Mouse (Mus musculus) frontal cortex, postnatal 14 days (tissue): ENCODE measurements at regions not wholly inside any gene's neighbourhood (a gene's known extent, or its start where the extent isn't known, plus 50 kb on each side); places are given as distances from the start of the nearest gene placed in this dataset.

Experiments used
- DNase-seq, 2 experiments: peaks; one replicate each; pipeline ENCODE4 v3.0.0; 2022; ENCODE audit warnings: low spot score in 2 of 2

DNA sequence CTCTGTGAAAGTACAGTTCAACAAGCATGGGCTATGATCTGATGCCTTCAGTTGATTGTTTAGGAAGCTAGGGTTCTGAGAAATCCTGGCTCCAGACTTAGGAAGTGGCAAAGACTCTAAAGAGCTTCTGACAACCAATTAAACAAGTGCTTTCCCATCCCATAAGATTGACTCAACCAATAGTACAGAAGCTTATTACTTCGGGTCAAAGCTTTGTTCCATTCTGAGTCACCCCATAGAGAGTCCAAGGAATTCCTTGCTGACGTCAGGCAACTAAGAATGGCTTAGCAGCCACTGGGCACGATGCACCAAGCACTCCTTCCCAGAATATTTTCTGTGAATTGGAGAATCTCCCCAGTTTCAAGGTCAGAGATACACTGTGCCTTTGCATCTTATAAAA, 59.0 kb upstream of the Ntm start:
- DNase-seq = no peak

DNA sequence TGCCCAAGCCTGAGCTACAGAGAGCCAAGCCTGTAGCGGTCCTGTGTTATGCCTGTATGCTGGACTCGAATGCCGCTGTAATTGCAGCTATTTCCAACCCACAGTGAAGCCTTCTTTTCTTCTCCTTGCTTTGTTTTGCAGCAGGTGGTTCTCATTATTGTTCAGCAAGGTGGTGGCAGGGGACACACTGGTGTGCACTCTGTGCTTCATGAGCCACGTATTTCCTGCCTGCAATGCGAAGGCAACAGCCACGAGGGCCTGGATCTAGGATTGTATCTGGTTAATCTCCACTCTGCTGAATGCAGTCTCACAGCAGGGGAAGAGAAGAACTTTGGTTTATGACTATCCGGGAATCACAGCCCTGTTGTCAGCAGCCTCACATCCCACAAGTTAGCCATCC, 62.3 kb upstream of the Ntm start:
- DNase-seq = no peak

DNA sequence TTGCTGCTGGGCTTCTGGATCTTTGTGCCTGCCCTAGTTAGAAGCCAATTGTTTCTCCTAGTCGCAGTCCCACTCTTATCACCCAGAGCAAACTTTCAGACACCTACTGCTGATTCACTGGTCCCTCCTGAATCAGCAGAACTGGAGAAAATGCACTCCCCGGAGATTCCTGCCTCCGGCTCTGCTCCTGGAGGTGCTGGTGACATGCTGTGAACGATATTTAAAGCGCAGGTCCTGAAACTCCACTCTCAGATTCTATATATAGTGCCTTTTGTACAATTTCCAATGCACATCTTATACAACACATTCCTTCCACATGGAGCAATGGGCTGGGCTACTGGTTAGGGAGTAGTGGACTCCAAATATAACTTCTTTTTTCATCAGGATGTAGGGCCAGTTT, 64.0 kb upstream of the Ntm start:
- DNase-seq = no peak

DNA sequence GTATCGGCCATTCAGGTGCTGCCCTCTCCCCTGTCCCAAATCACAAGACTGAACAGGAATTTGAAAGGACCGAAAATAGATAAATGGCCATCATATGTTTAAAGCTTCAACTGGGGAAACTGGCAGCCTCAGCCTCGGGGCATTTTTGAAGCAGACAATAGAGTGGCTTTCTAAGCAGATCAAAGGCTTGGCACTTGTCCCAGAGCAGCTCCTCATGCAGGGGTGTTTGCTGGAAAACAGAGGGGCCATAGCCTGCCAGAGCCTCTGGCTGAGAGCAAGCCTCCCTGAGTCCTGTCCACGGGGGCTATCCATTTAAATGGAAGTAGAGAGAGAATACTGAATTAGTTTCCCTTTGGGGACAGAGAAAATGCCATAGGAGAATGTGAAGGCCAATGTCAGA, 77.5 kb upstream of the Ntm start:
- no peak for DNase-seq

DNA sequence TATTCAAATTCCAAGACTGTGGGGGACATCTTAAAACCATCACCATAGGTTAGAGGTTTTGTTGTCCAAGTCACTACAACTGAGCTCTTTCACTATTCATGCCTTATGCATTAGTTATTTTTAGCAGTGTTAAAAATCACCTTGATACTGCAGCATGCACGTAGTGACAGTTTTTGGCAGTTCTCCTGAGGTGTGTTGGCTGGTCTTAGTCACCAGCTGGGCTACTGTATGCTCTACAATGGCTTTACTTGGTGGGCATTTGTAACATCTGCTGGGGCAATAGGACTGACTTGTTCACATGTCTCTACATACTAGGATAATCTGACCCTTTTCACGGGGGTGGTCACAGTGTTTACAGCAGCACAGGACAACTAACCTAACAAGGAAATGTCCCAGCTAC, 101.6 kb upstream of the Ntm start:
- no peak for DNase-seq

DNA sequence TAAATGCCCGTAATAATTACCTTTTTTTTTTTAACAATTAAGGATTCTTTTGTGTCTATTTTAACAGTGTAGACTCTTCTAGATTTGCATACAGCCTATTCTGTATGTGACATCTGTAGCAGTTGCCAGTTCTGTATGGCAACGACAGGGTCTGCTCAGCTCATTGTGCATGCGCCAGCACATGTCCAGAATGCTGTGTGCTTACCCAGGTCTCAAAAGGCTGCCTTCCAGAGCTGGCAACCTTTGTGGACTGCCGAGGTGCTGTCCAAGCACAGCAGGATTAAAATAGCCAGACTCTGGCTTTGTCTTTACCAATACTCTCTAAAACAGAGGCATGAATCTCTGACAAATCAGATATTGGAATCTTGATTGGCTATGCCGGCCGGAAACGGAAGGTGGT, 105.0 kb upstream of the Ntm start:
- no peak for DNase-seq

DNA sequence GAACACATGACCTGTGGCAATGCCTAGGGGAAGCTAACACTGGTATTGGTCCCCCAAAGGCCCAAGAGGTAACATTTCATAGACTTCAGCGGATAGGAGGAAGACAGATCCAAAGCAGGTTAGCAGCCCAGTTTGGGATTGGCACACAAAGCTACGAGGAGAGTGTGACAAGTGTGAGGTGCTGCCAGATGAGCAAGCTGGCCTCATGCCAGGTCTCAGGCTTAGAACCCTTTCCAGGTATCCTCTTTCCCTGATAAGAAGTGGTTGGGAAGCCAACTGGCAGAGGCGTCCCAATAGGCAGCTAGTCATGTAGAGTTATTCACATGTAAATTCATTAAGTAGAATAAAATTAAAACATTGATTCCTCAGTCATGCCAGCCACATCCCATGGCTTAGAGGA, 112.3 kb upstream of the Ntm start:
- DNase-seq = no peak

DNA sequence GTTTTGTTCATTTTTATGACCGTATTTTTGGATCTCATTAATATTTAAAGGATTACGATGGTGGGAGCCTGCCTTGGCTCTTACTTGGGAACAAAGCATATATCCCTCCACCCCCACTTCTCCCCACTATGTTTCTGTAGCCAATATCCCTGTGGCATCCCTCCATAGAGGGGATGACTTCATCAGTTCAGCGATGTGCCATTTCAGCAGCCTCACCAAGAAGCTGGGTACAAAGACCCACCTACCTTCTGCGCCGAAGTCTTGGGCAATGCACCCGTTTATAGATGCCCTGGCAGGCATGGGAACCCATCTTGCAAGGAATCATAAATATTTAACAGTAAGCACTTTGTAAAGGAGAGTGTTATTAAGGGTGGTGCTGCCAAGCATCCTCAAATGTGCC, 113.1 kb upstream of the Ntm start:
- DNase-seq = peak in 1 of 2 experiments; percentile 8

DNA sequence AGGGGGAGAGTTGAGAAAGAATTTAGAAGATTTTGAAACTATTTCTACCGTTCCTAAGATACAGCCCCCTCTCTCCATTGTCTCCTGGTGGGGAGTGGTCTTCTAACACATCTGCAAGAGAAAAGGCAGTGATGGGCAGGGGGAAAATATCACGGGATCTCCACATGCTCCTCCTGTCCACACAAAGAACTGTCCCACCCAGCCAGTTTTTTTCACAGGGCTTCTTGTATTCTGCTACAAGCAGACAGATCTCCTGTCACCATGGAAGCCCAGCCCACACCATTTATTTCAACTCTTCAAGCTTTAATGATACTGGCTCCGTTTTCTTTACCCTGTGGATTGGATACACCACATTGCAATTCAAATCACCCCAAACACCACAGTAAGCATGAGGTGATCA, 113.5 kb upstream of the Ntm start:
- no peak for DNase-seq

DNA sequence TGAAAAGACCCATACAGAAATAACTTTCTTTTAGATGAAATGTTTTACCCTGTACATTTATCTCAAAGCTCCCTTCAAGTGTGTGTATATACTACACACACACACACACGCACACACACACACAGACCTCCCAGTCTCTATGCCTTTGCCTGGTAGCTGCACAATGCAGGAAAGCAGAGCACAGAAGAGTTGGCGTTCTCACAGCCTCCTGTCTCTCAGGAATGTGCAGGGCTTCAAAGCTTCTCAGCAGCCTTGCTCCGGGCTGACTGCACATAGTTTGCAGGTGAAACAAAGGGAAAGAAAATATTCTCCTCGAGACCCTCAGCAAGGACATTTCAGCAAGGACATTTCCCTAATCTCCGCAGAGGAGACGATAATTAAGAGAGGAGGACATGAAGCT, 139.0 kb upstream of the Ntm start:
- DNase-seq = no peak

DNA sequence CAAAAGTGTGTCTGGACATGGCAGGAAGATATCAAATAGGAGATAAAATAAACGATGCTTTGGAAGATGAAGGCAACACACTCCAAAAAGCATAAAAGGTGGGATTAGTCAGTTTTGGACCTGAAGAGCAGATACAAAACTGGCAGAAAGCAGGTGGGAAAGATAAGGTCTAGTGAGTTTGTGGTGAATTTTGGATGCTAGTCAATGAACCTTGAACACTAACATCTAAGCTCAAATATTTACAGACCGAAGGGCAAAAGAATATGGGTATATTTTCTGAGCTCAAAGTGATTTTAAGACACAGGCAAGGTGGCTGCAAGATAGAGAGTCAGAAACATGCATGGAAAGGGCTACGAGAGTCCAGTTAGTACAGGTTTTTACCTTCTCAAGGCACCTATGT, 159.4 kb upstream of the Ntm start:
- DNase-seq = no peak

DNA sequence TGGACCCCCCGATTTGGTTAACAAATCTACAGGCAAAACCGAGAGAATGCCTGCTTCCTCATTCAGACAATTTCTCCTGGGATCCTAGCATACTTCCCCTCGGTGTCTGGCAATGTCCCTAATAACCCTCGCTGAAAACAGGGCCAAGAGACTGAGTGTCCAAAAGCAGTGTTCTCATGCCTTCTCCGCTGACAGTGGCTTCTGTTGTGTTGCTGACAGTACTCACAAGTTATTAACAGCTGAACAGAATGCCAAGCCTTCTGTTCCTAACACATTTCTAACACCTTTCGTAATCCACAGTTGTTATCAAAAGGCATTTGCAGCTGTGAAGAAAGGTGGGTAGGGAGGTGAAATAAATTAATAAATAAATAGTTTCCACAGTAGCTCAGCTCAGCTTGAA, 166.2 kb upstream of the Ntm start:
- no peak for DNase-seq

DNA sequence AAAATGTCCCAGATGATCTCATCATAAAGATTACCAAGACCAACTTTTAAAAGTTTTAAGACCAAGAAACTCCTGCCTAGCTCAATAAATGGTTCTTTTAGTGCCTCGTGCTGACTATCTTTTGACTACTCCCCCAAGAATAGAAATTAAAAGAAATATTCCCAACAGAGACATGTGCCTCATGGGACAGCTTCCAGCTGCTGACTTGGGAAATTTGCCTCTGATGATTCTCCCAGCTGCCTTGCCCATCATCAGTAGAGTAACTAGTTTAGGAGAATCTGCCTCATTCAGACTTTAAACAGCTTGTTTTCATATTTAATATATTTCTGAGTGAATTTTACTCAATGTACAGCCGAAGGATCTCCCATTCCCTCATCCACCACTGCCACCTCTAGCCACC, 168.7 kb upstream of the Ntm start:
- no peak for DNase-seq

DNA sequence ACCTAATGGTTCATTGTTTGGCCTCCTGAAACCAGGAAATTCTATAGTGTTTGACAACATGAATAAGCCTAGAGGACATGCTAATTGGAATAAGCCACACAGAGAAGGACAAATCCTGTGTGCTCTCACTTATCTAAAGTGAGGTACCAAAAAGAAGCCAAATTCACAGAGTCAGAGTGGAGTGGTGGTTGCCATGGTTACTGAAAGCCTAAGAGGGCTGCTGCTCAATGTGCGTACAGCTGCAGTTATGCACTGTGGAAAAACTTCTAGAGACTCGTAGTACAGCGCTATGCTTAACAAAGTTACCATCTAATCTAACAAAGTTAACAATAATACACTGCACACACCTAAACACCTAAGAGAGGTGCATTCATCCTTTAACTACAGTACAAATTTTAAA, 171.4 kb upstream of the Ntm start:
- no peak for DNase-seq

DNA sequence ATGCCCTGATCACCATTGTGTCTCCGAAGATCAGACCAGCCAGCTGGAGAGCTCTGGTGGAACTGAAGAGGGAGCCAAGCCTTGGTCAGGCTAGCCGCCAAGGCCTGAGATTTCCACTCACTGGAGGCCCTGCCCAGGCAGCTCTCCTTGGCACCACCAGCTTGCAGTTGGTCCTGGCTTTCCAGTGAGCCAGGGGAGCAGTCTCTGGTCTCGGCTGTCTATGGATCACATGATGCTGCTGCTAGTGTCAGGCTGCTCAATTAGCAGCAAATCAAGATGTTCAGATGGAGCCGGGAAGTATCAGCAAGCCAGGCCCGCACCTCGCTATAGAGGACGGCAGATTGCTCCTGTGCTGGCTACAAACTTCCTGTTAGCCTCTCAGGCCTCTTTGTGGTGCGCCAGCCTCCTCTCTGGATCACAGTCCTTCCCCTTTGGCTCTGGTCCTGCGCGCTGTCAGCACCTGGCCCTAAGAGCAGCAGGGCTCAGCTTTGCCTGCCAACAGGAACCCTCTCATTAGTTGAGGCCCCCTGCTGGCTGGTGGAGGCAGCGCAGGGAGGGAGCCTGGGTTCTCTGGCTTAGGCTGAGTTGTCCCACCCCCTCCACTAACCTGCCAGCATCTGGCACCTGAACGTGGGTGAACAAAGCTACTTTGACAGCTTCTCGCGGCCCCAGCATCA, 174.8 kb upstream of the Ntm start:
- peak; percentile 62 to 70 for DNase-seq

DNA sequence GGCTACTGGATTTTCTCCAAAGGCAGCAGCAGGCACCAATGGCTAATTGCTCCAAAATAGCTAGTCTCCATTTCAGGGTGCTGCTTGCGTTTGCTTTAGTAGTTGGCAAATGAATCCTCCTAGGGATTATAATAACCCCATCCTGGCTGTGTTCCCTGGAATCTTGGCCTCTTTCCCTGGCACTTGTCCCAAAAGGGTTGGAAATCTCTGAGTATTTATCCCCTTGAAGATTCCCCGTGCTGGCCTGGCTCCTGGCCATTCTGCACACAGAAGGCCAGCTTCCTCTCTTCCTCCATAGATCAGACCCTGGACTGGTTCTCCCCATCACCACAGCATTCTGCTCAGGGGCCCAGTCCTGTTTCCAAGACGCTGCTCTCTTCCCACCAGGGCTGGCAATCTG, 177.2 kb upstream of the Ntm start:
- DNase-seq = peak; percentile 81 to 82

DNA sequence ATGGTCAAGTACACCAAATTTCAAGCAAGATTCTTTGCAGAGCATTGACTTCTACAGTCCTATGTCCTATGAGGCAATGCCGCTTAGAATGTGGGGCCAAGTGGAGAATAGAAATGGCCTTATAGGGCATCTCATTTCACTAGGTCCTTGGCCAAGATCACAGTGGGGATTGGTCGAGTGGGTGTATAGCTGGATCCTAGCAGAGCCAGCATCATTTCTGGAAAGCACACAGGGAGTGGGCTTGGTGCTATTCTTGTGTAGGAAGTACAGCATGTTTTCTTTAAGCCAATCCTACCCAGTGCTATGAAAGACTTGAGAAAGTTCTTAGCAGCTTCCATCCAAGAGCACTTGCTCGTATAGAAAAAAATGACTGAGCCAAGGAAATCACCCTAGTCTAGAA, 178.2 kb upstream of the Ntm start:
- DNase-seq = no peak

DNA sequence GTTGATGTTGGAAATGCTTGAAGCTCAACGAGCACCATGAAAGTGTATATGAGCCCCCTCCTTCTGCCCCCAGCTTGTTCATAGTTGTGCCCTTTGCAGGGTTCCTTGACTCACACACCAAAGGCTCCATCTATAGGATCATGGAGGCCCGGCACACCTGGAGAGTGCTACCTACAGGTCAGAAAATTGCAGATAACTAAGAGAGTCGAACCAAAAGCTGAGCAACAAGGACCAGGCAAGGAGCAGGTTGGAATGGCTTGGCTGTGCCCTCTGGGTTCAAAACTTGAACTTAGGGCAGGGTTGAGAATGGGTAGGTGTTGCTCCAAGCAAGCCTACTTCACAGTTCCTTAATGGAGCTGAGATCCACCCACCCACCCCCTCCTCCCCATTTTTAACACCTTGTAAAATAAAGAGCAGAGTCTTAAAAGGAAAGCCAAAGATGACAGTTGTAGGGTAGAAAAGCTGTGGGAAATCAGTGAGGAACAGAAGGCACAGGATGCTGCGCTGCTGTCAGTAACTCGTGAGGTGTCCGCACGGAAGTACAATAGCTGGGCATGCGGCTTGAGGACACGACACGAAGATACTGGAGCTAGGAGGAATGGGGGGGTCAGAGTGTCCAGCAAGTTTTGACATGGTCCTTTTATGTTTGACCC, 180.0 kb upstream of the Ntm start:
- no peak for DNase-seq

DNA sequence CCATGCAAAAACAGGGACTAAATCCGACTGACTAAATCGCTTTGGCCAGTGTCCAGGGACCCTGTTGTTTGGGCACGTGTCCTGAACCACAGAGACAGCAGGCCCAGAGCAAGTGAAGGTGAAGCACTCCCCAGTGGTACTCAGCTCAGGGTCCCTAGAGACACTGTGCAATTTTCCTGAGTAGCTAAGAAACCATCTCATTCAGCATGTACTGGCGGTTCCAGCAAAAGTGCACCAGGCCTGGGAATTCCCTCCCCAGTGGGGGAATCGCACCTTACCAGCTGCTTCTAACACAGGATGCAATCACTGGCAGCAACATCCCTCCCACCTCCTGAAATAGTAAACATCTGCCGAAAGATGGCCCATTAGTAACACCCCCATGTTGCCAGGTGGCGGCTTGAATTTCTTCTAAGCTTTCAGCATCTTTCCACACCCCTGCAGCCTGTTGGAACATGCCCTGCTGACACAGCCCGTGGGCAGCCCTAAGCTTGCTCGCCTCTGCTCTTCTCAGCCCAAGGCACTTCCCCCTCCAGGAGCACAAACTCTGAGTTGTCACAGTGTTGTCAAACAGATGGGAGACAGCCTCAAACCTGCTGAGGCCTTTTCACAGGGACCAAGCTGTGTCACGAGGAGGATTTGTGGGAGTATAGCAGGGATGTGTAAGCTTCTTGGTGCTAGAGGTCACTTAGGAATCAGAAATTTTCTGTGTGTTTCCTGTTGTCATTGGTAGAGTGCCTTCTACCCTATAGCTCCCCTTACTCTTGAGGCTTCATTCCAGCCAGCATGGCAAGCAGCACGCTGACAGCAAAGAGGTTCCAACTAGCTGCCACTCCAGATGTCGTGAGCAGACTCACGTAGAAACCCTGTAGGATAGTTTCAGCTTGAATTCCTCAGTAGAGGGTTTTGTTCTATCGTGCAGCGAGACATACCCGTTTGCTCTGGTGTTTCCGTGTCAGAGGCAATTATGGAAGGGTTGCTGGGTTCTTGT, 186.8 kb upstream of the Ntm start:
- DNase-seq = peak in 1 of 2 experiments; percentile 23

DNA sequence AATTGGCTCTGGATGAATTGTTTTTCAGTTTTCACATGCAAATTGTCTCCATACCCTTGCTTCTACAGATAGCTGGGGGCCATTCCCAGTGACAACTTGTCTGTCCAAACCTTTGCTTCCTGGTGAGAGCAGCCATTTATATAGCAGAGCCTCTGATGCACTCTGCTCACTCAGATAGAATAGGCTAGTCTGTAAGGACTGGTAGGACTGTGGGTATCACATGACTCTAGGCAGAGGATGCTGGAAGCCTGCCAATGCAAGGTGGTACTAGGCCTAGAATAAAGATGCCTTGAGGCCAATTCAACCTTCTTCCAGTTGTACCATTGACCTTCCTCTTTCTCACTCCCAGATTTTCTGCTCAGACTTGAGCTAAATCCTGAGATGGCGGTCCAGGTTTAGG, 188.2 kb upstream of the Ntm start:
- no peak for DNase-seq

DNA sequence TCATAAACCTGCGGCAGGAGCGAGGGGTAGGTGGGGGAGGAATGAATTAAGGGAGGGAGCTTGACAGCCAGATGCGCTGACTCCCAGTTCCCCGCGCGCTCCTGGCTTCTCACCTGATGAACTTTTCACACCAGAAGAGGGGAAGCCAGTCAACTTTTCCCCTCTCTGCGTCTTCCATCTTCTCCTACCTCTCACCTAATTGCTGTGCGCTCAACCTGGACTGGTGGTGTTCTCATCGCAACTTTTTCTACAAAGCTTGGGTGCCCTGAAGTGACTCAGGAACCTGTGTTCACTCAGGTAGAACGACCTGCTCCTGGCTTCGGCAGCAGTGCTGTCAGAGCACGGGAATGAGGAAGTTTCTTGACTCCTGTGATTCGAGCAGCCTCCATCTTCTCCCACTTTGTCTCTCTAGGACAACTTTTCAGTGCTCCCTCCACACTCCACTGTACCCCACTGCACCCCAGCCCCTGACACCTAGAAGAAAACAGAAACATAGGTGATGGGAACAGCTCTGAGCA, 203.4 kb upstream of the Ntm start:
- no peak for DNase-seq

DNA sequence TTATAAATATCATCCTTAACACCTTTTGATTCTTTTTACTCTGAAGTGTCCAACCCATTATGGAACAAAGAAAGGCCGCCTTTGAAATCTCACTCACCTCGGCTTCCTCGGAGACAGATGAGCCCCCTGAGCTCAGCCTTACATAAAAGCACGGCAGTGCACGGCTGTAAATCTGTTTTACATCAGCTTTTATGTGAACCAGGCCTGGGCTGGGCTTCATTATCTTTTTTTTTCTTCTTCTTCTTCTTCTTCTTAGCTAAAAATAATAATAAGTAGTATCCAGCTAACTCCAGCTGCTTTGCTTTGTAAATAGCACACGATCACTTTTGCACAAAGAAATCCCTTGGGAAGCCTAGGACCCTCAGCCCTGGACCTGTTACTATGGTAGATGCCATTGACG, 204.3 kb upstream of the Ntm start:
- DNase-seq = no peak

DNA sequence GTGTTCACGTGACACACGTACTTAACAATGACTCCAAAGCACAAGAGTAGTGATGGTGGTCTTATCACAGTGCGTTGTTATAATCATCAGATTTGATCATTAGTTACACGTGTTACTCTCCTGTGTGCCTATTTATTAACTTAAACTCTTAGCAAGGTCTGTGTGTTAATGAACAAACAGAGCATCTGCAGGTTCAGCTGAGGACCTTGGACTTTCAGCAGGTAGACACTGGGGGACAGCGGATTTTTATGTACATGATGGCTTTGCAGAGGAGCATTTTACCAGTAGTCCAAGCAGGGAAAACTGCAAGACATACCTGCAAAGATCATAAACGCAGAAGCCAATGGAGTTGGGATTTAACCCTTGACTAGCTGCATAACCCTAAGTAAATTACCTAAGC, 211.7 kb upstream of the Ntm start:
- DNase-seq = no peak
